Mouse (Mus musculus) thymus, postnatal 36 days (tissue): ENCODE data around the gene Lipe.
"Not testable (repeated sequence)": the region's sequence is repeated elsewhere in the genome, so short reads cannot be mapped to it uniquely, and the experiment has no call there.

Experiments used
- DNase-seq, 2 experiments: peaks; one replicate each; pipeline ENCODE4 v3.0.0; 2022; ENCODE audit warnings: mixed read lengths in 2 of 2

Gene Lipe

DNA sequence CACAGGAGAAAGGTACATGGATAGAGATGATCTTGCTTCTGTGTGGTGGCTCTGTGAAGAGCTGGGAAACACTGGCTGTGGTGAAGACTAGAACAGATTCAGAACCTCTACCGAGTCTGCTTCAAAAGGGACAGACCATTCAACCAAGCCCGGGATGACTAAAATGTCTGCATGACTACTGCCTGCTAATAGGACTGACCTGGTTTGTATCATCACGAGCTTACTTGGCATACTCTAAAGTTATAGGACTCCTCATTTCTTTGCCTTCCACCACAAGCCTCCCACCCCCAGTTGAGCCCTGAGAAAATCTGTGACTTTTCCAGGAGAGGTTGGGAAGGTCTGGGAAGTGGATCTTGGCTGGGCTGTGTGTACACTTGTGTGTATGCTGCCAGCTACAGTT is 13.4 kb upstream of the Lipe start:
- DNase-seq = no peak

DNA sequence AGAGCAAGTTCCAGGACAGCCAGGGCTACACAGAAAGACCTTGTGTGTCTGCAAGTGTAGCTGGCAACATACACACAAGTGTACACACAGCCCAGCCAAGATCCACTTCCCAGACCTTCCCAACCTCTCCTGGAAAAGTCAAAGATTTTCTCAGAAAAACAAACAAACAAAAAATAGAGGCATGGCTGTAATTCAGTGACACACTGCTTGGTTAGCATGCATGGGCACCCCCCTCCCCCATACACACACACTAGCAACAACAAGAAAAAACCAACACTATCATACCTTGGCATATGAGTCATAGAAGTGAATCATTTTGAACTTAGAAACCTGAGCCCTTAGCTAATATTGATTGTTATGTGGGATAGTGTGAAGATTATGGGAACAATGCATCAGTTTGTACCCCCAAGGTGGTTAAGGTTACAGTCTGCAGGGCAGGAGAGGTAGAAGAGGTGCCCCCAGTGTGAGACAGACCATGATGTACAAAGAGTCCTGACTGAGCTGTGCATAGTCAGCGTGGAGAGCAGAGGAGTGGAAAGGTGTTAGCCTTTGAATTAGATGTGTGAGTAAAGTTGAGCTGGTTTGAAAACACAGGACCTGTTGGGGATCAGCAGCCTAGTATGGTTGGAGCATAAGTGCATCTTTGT is 12.6 kb upstream of the Lipe start:
- no peak for DNase-seq

GRCm38 (mm10) chr7:25409114-25409760 is 10.7 kb upstream of the Lipe start:
- DNase-seq = no peak

- no peak for DNase-seq
These were observed 8.0 kb upstream of the Lipe start for GRCm38 (mm10) chr7:25406468-25406867.

- DNase-seq = peak; percentile 33 to 43
These were observed 4.2 kb upstream of the Lipe start for GRCm38 (mm10) chr7:25402671-25403101.

DNA sequence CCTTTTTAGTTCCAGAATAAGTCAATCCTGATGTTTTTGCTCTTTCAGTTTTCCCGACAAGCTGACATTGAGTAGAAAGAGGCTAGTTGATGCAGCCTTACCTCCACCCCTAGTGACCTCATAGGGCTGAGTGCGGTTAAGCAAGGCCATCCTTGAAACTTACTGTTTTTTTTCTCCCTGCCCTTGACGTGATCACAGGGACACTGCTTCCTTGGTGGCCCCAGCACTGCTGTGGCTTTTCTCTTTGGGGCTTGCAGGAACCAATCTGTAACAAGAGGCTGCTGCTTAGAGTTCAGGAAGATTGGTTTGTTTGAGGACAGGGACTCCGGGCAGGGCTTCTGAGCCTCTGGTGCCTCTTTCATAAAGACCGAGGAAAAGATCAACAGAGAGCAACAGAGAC is 3.5 kb upstream of the Lipe start:
- DNase-seq = no peak

DNA sequence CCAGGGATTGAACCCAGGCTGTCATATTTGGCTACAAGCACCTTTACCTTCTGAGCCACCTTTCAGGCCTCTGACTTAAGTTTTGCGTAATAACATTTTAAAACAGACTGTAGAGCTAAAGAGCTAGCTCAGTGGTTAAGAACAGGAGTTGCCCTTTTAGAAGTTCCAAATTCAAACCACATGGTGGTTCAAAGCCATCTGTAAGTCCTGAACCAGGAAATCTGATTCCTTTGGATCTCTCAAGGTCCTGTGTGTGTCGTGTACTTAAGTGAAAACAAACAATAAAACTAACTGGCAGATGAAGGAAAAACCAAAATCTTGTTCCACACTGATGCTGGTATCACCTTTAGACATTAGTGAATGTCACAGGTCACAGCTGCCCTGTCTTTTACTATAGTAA is 3.0 kb upstream of the Lipe start:
- DNase-seq = no peak

DNA sequence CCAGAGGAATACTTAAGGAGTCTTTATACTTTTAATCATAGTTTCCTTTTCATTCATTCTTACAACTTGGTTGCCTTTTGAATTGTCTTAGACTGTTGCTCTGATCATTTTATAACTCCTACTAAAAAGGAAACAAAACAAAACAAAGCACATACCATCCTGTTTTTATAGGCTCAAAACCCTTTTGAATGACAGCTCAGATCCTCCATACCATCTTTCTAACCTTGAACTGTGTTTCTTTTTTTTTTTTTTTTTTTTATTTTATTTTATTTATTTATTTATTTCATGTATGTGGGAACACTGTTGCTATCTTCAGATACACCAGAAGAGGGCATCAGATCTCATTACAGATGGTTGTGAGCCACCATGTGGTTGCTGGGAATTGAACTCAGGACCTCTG is 518 bp upstream of the Lipe start:
- not testable (repeated sequence) for DNase-seq

- DNase-seq = peak in 1 of 2 experiments; percentile 31
These were observed 1.9 kb downstream of the Lipe start for GRCm38 (mm10) chr7:25396621-25397020.

GRCm38 (mm10) chr7:25395558-25396521 is 2.7 kb downstream of the Lipe start:
- DNase-seq = peak; percentile 92

- no peak for DNase-seq
These were observed 3.3 kb downstream of the Lipe start for GRCm38 (mm10) chr7:25395186-25395557.

DNA sequence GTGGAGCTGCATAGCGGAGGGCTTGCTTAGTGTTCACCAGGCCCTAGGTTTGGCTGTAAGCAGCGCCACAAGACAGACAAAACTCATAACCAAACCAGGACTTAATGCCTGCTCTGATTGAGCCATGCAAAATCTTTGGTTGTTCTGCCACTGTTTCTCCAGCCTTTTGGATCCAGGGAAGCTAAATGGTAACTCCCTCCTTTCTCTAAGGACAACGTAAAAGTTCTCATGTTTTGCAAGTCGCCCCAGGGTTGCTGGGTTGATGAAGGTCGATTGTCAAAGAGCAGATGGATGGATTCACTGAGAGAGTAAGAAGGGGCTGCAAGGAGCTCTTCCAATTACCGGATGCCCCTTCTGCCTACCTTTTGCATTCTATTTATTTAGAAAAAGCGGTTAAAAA is 3.8 kb downstream of the Lipe start:
- no peak for DNase-seq

GRCm38 (mm10) chr7:25393451-25394210 is 4.9 kb downstream of the Lipe start:
- no peak for DNase-seq

- no peak for DNase-seq
These were observed 5.7 kb downstream of the Lipe start for GRCm38 (mm10) chr7:25392851-25393250.

DNA sequence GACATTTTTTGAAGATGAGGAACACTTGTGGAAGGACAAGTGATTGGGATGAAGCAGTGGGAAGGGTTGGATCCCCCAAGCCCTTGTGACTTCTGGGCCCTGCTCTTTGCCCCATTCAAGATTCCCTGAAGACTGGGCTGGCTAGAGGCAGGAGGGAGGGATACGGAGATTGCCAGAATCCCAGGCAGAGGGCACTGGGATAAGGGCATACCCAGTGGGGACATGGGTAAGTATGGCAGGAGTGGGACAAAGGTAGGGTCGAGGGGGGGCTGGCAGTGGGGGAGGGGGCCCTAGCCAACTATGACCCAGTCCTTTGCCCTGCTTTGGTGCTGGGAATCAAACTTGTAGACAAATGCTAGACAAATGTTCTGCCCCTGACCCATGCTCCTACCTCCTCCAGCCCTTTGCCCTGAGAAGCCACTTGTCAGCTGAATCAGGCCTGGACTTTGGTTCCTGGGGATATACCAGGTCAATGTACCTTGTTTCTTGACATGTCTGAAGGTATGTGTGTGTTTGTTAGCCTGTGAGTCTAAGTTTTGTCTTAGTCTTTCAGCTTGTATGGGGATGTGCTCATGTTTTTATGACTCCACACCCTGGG is 6.6 kb downstream of the Lipe start:
- no peak for DNase-seq

- DNase-seq = no peak
These were observed 7.5 kb downstream of the Lipe start for GRCm38 (mm10) chr7:25390986-25391385.

GRCm38 (mm10) chr7:25390054-25390770 is 8.3 kb downstream of the Lipe start:
- DNase-seq = no peak

DNA sequence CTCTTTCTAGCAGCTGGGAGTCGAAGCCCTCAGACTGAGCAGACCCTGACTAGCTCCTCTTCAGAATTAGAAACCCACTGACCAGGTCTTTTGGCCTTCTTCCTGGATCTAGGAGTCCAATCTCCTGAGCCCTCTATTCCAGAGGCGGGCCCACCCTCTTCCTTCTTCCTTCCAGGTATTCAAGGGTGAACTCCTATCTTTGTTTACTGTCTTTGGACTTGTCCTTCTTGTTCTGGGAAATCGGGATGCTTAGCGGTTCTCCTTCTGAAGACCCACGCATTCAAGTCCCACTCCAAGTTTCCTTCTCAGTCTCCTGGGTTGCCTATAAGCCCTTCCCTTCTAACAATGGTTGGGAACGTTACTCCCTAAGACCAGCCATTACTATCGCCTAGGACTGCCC is 9.6 kb downstream of the Lipe start:
- no peak for DNase-seq

GRCm38 (mm10) chr7:25387811-25388440 is 10.6 kb downstream of the Lipe start:
- no peak for DNase-seq

DNA sequence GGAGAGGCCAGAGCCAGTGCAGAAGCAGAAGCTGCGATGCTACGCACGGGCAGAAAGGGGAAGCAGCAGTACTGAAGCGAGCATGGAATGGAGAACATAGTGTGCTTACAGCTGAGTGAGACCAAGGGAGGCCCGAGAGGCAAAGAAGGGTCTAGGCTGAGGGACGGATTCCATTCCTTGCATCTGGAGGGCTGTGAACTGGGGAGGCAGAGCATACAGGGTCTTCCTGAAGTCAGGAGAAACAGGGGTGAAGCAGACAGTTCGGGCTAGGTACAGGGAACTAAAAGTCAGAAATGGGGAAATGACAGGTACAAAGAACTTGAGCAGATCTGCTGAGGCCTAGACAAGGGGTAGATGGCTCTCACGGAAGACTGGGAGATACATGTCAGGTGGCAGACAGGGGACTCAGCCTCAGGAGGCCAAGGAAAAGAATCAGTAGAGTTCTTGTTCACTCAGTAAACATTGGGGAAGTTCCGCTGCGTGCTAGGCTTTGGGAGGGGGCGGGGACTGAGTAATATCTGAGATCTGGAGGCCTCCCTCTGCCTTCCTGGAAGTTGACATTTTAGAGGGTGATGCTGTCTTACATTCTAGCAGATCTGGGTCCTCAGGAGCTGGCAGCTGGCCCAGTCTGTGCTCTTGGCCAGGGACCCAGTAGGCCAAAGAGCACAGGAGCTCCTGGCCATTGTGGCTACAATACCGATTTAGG is 12.5 kb downstream of the Lipe start:
- DNase-seq = peak in 1 of 2 experiments; percentile 19

DNA sequence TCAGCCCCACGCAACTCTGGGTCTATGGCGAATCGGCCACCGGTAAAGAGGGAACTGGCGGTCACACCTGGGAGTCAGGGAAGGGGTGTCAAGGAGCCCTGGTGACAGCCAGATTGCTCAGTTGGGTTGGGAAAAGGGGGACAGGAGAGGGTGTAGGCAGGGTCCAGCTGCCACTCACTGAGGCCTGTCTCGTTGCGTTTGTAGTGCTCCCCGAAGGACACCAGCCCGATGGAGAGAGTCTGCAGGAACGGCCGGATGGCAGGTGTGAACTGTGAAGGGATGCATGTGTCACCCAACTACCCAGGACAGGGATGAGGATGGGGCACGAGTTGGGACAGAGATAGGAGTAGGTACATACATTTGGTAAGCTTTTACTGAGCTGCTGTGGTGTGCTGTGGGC is 13.3 kb downstream of the Lipe start:
- DNase-seq = no peak
